Mouse (Mus musculus): ENCODE measurements at regions not wholly inside any gene's neighbourhood (a gene's known extent, or its start where the extent isn't known, plus 50 kb on each side); places are given as distances from the start of the nearest gene placed in this dataset.

GRCm38 (mm10) chr2:17860922-17861559 is 129.8 kb upstream of the Nebl start:
- TF ChIP-seq CTCF (IDR thresholded peaks at IDR 0.05; ENCODE audit: low read depth, low read length) (no peak), POLR2A (IDR thresholded peaks at IDR 0.05; ENCODE audit: insufficient read depth, low read length) (no peak)

Data from ES-Bruce4 (cell line).